Mouse (Mus musculus) megakaryocyte-erythroid progenitor cell, adult 5-6 weeks (primary cell): Measurements from ENCODE around the gene Rab20. TPM values are rescaled to one million over a fixed set of nuclear protein-coding genes. Genes with fewer than 3 reads are reported as not detected.
A peak's percentile ranks its signal among the peaks of the same experiment; 100 is the strongest.

Source experiments
- ATAC-seq: replicated peaks from 2 replicates; pipeline ENCODE4 v1.8.0; 2016; ENCODE audit warnings: mild to moderate bottlenecking, inconsistent platforms; ENCODE audit not compliant: severe bottlenecking, poor library complexity, low FRiP score, low TSS enrichment
- total RNA-seq, 2 experiments: library from RNA; stranded (forward) in 1 of 2; stranded (reverse) in 1 of 2; fragments of 200-1000, 215-1000 nt in 1 of 2; fragments of >200 nt in 1 of 2; fragmentation: Nextera tagmentation in 1 of 2; gene quantifications; 2 replicates each; pipeline ENCODE4 v1.2.3; 2014 to 2017

Gene Rab20
- total RNA-seq, 2 experiments from 2014 or later, result not detected

DNA sequence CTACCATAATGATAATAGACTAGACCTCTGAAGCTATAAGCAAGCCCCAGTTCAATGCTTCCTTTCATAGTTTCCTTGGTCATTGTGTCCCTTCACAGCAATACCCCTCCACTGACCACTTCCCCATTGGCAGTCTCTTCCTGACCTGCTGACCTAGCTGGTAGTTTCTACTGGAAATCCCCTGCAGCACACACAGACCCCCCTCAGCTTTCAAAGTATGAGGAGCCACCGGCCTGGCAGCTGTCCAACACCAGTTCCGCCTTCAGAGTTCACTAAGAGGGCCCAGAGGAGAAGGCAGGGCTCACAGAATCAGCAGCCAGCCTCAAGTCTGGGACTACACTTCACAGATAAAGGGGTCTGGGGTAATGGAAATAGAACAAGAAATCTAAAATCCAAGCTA is 17.6 kb downstream of the Rab20 start:
- ATAC-seq, result no peak

GRCm38 (mm10) chr8:11459016-11459415 is 19.5 kb downstream of the Rab20 start:
- no peak for ATAC-seq

- ATAC-seq, result no peak
Observed at GRCm38 (mm10) chr8:11457981-11458836, 20.3 kb downstream of the Rab20 start.

DNA sequence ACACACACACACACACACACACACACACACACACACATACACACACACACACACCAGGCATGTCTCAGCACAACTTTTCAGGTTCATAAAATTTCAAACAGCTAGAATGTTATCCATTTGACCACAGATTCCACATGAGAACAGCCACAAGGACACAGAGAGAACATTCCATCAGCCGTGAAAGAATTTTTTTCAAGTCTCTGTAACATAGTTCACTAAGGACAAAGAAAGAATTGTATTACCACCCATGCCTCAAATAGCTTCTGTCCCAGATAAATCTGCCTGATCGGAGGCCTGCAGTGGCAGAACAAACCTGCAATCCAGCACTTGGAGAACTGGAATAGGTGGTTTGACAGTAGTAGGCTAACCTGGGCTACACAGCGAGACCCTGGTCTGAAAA is 21.2 kb downstream of the Rab20 start:
- no peak for ATAC-seq

GRCm38 (mm10) chr8:11454228-11454627 is 24.3 kb downstream of the Rab20 start:
- ATAC-seq, result no peak

GRCm38 (mm10) chr8:11452974-11453373 is 25.5 kb downstream of the Rab20 start:
- no peak for ATAC-seq

DNA sequence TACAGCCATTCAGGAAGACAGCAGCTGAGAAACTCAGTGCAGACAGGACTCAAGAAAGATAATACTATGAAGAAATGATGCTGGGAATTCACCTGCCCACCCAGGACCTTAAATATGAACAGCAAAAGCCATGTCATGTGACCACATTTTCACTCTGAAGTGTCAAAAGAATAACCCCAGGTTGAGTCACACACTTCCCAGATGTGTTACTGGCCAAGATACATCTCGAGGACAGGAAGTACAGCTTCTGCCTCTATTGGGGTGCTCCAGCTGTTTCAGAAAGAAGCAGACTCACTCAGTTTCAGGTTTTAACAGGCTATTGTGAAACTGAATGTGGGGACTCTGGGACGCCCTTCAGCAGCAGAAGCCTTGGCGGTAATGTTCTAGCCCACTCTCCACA is 26.0 kb downstream of the Rab20 start:
- no peak for ATAC-seq

DNA sequence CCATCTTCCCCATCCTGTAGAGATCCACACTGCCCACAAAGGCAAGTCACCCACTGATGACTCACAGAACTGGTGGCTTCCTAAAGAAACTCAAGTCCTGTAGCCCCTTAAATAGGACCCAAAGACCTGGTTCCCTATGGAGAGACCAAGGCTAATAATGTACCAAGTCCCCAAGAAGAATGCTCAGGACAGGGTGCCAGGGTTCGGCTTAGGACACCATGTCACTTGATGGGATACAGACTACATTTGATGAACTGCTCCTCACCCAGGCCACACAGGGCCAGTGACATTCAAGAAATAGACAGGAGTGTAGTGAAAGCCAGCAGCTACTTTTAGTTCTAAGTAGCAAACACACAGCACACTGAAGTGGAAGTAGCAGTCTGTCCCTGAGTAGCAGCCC is 26.4 kb downstream of the Rab20 start:
- ATAC-seq, result no peak

GRCm38 (mm10) chr8:11450184-11451113 is 28.1 kb downstream of the Rab20 start:
- ATAC-seq, result no peak

DNA sequence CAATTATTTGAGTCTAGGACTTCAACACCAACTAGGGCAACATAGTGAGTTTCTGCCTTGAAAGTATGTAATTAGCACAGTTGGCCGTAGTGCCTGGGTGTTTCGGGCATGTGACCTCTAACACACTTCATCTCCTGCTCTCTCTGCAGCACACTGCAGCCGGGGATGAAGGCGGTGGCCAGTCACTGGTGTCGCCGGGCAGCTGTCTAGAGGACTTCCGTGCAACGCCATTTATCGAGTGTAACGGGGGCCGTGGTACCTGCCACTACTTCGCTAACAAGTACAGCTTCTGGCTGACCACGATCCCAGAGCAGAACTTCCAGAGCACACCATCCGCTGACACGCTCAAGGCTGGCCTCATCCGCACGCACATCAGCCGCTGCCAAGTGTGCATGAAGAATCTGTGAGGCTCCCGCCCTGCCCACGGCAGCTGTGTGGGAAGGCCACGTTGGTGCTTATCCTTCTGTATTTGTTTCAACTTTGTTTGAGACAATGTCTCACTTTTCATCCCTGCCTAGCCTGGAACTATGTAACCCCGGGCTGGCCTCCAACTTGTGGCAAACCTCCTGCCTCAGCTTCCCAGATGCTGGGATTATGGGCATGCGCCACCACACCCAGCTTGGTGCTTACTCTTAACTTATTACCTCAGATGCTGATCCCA is 30.5 kb downstream of the Rab20 start:
- no peak for ATAC-seq

DNA sequence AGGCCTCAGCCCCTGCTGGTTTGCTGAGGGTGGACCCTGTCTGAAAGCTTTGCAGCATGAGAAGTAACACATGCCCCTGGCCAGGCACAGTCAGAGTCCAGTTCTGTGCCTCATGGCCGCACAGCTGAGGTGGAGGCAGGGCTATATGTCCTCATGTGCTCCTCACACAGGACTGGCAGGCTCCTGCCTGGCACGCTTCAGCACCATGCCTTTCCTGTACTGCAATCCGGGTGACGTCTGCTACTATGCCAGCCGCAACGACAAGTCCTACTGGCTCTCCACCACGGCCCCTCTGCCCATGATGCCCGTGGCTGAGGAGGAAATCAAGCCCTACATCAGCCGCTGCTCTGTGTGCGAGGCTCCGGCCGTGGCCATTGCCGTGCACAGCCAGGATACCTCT is 32.7 kb downstream of the Rab20 start:
- ATAC-seq, result no peak

GRCm38 (mm10) chr8:11444216-11444615 is 34.3 kb downstream of the Rab20 start:
- ATAC-seq, result peak; percentile 29; the same call in 1 of the 2 replicates

DNA sequence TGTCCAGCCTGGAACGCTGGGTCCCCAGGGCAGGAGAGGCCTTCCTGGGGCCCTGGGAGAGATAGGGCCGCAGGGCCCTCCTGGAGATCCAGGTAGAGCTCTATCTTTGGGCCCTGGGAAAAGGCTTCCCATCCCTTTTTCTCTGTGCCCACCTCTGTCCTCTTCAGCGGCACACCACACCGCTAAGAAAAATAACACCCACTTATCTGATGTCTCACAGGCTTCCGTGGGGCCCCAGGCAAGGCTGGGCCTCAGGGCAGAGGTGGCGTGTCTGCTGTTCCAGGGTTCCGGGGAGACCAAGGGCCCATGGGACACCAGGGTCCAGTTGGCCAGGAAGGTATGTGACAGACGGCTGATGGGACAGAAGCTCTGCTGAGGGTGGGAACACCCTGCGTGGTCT is 34.9 kb downstream of the Rab20 start:
- ATAC-seq, result no peak

DNA sequence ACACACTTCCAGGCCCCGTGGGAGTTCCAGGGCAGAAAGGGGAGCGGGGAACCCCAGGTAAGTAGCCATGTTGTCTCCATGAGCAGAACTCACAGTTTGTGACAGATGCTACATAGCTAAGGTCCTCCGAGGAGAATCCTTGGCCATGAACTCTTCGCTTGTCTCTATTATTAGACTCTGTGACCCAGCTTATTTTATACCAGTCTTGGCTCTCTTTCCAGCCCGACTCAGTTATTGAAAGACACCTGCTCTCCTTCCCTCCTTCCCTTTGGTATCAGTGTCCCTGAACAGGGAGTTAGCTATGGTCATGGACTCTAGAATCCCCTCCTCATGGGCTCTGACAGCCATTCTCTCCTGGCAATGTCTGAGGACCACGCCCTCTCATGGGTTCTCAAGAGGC is 37.2 kb downstream of the Rab20 start:
- no peak for ATAC-seq

- no peak for ATAC-seq
Observed at GRCm38 (mm10) chr8:11437862-11438261, 40.6 kb downstream of the Rab20 start.

GRCm38 (mm10) chr8:11430688-11431087 is 47.8 kb downstream of the Rab20 start:
- peak; percentile 74 for ATAC-seq

GRCm38 (mm10) chr8:11423091-11423490 is 55.4 kb downstream of the Rab20 start:
- no peak for ATAC-seq

DNA sequence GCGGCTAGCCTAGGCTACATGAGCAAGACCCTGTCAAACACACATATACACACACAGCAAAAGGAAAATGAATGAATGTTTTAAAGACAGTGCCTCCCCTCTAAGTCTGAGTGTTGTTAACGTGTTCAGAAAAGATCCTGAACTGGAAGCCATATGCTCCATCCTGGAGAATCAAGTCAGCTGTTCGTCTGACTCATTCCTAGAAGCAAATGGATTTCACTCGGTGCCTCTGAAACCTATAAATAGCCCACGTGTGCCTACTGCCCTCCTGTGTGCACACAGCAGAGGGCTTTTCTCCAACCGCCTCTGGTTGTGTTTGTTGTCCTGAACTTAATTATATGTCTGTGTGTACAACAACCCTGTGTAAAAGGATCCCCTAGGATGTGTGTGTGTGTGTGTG is 56.5 kb downstream of the Rab20 start:
- ATAC-seq, result no peak

DNA sequence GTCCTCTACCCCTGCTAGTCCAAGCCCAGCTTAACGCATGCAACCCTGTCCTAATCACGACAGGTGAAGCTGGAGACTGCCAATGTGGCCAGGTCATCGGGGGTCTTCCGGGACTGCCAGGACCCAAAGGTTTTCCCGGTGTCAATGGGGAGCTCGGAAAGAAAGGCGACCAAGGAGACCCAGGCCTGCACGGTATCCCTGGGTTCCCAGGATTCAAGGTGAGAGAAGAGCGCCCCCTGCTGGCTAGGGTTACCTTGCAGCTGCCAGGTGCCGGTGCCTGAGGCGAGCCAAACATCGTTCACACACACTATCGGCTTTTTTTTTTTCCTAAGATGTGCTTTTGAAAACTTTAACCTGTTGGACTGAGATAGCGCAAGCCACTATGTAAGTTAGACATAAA is 57.4 kb downstream of the Rab20 start:
- no peak; the same call in 1 of the 2 replicates for ATAC-seq

GRCm38 (mm10) chr8:11419645-11420044 is 58.9 kb downstream of the Rab20 start:
- ATAC-seq, result peak; percentile 59
